21 mouse cellular contexts compared by ENCODE assay signal in genomic region chr2:48479601-48480000, GRCm38 (mm10).
DNase-seq lines count a peak whose midpoint lies in the region; ATAC-seq lines count a peak whose summit lies in the region.
"Had no signal": no experiment of that assay in that cellular context is flagged by ENCODE, and none has a peak within 500 bp of the region (broad histone marks: within the 10 kb centered on the region; RNA-seq: fewer than 3 reads in every experiment).

No protein-coding gene starts in this region.

- no peaks in the 10 kb centered on the region for H3K9me3 ChIP-seq in midbrain, embryonic 11.5 days (ENCODE audit: control insufficient read depth, low read length)
- H3K9me3 ChIP-seq in midbrain, embryonic 13.5 days: no peaks in the 10 kb centered on the region
- H3K9me3 ChIP-seq: heart, embryonic 15.5 days; intestine, embryonic 15.5 days had no signal

- H3K27me3 ChIP-seq in midbrain, embryonic 11.5 days (ENCODE audit: control insufficient read depth, insufficient read depth, low read length): no peaks in the 10 kb centered on the region
- H3K27me3 ChIP-seq in midbrain, embryonic 13.5 days: peaks cover 8% of the 10 kb centered on the region; the same call in 1 of the 2 replicates
- H3K27me3 ChIP-seq: CH12.LX; heart, embryonic 15.5 days; intestine, embryonic 15.5 days; megakaryocyte, embryonic 14.5 days had no signal

- peak; percentile 55 for DNase-seq in adrenal gland, adult 2 months
- no peak for DNase-seq in adrenal gland, adult (ENCODE audit: inconsistent age in 2 of 2, low spot score in 1 of 2)
- DNase-seq in heart, adult 18-20 months: peak; percentile 26 to 54
- DNase-seq in heart, adult 8-10 months (ENCODE audit: low spot score): no peak
- DNase-seq in midbrain, embryonic 11.5 days (ENCODE audit: low spot score, missing footprints): peak; percentile 72
- peak; percentile 43 to 45 for DNase-seq in gastrocnemius, postnatal 36 days
- no peak for DNase-seq in kidney, postnatal 4 days
- DNase-seq: cerebellum, adult 11 months; cerebellum, postnatal 25 days; lung, embryonic 14.5 days; right cerebral cortex, postnatal 4 days; thymus, postnatal 36 days had no signal

- no peak overlapping the region for H3K9ac ChIP-seq in midbrain, embryonic 11.5 days (ENCODE audit: low read length)
- H3K9ac ChIP-seq in midbrain, embryonic 13.5 days (replicated peaks): no peak overlapping the region
- H3K9ac ChIP-seq: heart, embryonic 15.5 days; hindbrain, embryonic 14.5 days; intestine, embryonic 15.5 days; lung, embryonic 14.5 days had no signal

- no peak overlapping the region for H3K4me3 ChIP-seq in midbrain, embryonic 11.5 days (ENCODE audit: low read depth, low read length)
- no peak overlapping the region for H3K4me3 ChIP-seq in midbrain, embryonic 13.5 days (replicated peaks)
- H3K4me3 ChIP-seq: erythroblast, embryonic 14.5 days; heart, embryonic 15.5 days; intestine, embryonic 15.5 days; layer of hippocampus, adult 2 months; megakaryocyte, embryonic 14.5 days had no signal

- H3K4me1 ChIP-seq in midbrain, embryonic 11.5 days (ENCODE audit: control insufficient read depth, insufficient read depth, low read length): peaks cover 10% of the 10 kb centered on the region; the same call in 1 of the 2 replicates
- peaks cover 15% of the 10 kb centered on the region for H3K4me1 ChIP-seq in midbrain, embryonic 13.5 days (replicated peaks)
- H3K4me1 ChIP-seq: heart, embryonic 15.5 days; megakaryocyte, embryonic 14.5 days had no signal

- 92% methylated on average over 1 of the region's 1 CpGs for whole genome bisulfite sequencing in midbrain, embryonic 11.5 days
- 95% methylated on average over 1 of the region's 1 CpGs for WGBS in midbrain, embryonic 13.5 days

- ATAC-seq in midbrain, embryonic 11.5 days (ENCODE audit: low FRiP score): no peak
- no peak for ATAC-seq in midbrain, embryonic 13.5 days
- ATAC-seq: forebrain, embryonic 16.5 days; intestine, embryonic 15.5 days had no signal

- H3K27ac ChIP-seq in midbrain, embryonic 11.5 days (ENCODE audit: low read depth, low read length): no peak overlapping the region
- no peak overlapping the region for H3K27ac ChIP-seq in midbrain, embryonic 13.5 days
- H3K27ac ChIP-seq: heart, embryonic 15.5 days; hindbrain, embryonic 14.5 days; intestine, embryonic 15.5 days; layer of hippocampus, adult 2 months had no signal

- no peak overlapping the region for H3K4me2 ChIP-seq in midbrain, embryonic 11.5 days
- no peak overlapping the region for H3K4me2 ChIP-seq in midbrain, embryonic 13.5 days (replicated peaks)
- H3K4me2 ChIP-seq: heart, embryonic 15.5 days; hindbrain, embryonic 14.5 days; intestine, embryonic 15.5 days; lung, embryonic 14.5 days had no signal

- intact Hi-C loops in gastrocnemius, postnatal 36 days (cut with DNase I): no loop called here

- H3K36me3 ChIP-seq in midbrain, embryonic 11.5 days (ENCODE audit: control insufficient read depth, insufficient read depth, low read length): no peaks in the 10 kb centered on the region
- H3K36me3 ChIP-seq in midbrain, embryonic 13.5 days: no peaks in the 10 kb centered on the region
- H3K36me3 ChIP-seq: heart, embryonic 15.5 days; intestine, embryonic 15.5 days had no signal

Comparison
In these comparisons a context has a peak if more than half of its experiments do, and no peak if none do; other contexts are left out.
1. DNase-seq: peak in adrenal gland, adult 2 months (single experiment), heart, adult 18-20 months (2 of 2), midbrain, embryonic 11.5 days (single experiment) and gastrocnemius, postnatal 36 days (2 of 2); none in adrenal gland, adult (0 of 2), heart, adult 8-10 months (single experiment) and kidney, postnatal 4 days (0 of 2).